Mouse (Mus musculus) cerebellum, postnatal 10 days (tissue): ENCODE data around the gene Sim2.

Experiments used
- DNase-seq, 2 experiments: peaks; one replicate each; pipeline ENCODE4 v3.0.0; 2021; ENCODE audit warnings: mixed read lengths in 2 of 2

Gene Sim2

GRCm38 (mm10) chr16:94097724-94098455 is 13.2 kb downstream of the Sim2 start:
- no peak for DNase-seq

DNA sequence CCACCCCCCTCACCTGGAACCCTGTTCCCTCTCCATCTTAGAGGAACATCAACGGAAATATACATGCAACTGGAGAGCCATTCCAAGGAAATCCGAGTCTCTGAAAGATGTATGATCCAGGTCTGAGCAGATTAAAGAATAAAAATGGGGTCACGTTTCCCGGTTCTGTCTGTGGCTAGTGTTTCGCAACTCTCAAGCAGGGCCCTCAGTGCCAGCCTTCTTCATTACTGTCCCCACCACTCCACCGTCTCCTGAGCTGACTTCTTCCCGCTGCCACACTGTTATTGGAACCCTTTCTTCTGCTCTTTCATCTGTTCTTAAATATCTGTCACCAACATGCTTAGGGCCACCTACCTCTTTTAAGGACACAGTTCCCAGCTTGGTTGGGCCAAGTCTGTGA is 28.4 kb downstream of the Sim2 start:
- DNase-seq, result no peak

DNA sequence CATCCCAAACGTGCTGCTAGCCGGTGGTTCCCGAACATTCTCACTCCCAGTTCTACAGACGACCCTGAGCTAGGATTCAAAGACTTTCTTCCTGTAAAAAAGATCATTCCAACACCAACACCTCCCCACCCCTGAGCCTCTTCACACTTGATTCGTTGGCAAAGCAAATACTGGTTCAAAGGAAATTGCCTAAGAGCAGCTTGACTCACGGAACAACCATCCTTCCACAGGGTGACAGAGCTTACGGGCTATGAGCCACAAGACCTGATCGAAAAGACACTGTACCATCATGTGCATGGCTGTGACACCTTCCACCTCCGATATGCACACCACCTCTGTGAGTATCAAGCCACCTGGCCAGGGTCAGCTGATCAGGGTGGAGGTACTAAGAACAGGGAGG is 30.0 kb downstream of the Sim2 start:
- no peak for DNase-seq

DNA sequence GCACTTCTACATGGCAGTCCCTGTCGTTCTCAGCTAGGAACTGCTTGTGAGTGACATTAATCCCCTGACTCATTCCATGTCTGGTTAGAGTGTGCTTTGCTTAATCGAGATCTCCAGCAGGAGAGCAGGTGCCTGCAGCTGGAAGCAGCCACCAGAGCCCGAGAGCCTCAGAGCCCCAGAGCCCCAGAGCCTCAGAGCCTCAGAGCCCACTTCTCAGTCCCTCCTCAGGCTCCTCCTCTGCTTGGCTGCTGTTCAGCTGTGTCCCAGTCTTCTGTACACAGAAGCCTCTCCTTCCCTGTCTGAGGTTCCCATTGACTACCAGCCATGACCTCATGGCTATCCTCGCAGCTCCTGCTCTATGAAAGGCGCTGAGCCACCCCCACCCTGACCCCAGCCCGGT is 32.6 kb downstream of the Sim2 start:
- DNase-seq, result no peak

DNA sequence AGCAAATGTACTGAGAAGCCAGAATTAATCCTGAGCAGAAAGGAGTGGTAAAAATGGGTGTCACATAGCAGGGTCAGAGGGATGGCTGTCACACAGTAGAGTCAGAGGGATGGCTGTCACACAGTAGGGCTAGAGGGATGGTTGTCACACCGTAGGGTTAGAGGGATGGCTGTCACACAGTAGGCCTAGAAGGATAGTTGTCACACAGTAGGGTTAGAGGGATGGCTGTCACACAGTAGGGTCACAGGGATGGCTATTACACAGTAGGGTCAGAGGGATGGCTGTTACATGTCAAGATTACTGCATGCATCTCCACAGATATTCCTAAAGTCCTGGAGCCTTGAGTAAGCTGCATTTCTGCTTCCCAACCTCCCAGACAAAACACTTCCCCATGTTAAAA is 33.7 kb downstream of the Sim2 start:
- no peak for DNase-seq

- DNase-seq, result no peak
These were observed 37.6 kb downstream of the Sim2 start for GRCm38 (mm10) chr16:94122347-94122746.

GRCm38 (mm10) chr16:94123247-94123646 is 38.5 kb downstream of the Sim2 start:
- peak; percentile 92 to 94 for DNase-seq

DNA sequence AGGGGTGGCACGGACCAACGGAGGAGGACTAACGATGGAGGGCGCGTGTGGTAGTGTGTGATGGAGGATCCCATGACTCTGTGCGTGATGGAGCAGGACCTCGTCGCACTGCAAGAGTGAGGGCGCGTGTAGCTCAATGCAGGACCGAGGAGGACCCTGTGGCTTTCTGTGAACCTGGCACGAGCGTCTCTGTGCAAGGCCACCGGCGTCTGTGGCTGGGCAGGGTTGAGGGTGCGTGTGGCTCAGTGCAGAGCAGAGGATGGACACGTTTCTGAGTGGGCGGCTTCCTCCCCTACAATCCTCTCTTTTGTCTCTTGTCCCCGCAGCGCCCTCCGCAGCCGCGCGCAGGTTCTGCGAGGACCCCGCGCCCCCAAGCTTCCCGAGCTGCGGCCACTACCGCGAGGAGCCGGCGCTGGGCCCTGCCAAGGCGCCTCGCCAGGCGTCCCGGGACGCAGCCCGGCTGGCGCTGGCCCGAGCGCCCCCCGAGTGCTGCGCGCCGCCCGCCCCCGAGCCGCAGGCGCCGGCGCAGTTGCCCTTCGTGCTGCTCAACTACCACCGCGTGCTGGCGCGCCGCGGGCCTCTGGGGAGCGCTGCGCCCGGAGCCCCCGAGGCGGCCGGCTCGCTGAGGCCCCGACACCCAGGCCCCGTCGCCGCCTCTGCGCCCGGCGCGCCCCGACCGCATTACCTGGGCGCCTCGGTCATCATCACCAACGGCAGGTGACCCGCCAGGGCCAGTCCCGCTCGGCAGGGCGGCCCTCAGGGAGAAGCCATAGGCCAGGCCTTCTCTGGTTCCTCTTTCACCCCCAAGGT is 40.6 kb downstream of the Sim2 start:
- no peak for DNase-seq

DNA sequence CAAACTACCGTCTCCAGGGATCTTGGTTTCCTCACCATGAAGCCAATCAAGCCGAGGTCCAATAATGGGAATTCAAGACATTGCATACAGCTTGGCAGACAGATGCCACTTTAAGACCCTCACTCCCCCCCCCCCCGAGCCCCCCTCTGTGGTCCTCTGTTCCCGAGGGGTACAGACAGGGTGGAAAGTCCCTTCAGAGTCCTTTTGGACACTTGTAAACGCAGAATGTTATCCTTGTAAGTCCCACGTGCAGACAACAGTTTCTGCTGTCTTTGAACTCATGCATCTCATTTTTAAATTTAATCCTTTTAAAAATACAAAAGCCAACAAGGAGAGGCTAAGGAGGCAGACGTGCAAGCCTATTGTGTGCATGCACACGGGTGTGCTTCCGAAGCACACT is 41.5 kb downstream of the Sim2 start:
- no peak for DNase-seq

DNA sequence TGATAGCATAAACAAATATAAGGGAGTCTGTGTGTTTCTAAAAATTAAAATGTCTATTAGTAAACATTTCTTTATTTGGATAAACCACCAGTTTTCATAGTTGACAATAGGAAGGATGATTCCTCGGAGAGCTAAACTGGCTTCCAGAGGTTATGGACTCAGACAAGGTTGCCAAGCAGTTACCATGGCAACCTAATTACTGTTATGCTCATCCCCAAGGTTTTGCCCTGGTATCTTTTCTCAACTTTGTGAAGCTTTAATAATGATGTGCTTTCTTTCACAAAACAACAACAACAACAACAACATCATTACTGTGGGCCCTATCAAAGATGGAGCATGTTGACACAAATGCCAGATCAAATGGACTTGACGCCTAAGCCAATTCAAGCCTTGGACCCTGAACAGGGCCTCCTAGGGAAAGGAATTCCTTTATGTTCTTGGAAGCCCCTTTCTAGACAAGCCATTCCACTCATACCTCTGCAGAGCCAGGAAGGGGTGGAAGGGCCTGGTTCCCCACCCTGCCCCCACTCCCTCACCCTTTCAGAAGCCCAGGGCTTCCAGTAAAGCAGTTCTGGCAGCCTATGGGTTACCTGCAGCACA is 43.6 kb downstream of the Sim2 start:
- no peak for DNase-seq

DNA sequence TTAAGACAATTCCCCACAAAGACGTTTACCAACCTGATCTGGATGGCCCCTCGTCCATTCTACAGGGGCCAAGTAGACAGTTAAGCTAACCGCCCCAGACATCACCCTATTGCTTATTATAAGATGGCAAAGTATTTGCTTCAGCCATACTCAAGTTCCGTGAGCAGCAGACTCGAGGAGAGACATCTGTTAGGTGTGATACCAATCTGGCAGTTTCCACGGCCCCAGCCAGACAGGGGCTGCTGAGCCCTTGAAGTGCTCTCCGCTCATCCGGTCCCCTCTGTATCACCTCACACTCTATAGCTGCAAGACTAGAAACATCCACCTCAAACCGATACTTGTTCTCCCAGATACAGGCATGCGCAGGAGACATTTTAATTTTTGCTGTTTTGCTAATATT is 49.5 kb downstream of the Sim2 start:
- DNase-seq, result no peak

- no peak for DNase-seq
These were observed 56.0 kb downstream of the Sim2 start for GRCm38 (mm10) chr16:94140746-94141145.

GRCm38 (mm10) chr16:94143325-94143724 is 58.6 kb downstream of the Sim2 start:
- DNase-seq, result no peak

DNA sequence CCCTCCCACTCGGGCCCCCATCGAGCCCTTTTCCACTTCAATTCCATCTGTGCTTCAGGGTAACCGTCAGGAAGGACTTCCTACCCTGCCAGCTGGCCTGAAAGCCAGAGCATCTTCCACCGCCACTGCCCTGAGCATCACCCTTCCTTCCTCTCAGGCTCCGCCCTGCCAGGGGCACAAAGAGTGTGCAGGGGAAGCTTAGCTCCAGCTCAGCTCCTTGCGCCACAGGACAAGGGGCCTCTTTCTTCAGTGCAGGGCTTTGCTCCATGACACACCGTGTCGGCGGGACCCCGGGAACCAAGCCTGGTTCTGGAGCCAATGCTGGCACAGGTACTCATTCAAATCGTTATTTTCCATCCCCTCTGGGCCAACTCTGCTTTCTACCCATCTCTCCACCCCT is 63.4 kb downstream of the Sim2 start:
- DNase-seq, result peak; percentile 55 to 67

- DNase-seq, result no peak
These were observed 65.7 kb downstream of the Sim2 start for GRCm38 (mm10) chr16:94150125-94151103.

GRCm38 (mm10) chr16:94155041-94155653 is 70.4 kb downstream of the Sim2 start:
- peak; percentile 75 to 85 for DNase-seq

DNA sequence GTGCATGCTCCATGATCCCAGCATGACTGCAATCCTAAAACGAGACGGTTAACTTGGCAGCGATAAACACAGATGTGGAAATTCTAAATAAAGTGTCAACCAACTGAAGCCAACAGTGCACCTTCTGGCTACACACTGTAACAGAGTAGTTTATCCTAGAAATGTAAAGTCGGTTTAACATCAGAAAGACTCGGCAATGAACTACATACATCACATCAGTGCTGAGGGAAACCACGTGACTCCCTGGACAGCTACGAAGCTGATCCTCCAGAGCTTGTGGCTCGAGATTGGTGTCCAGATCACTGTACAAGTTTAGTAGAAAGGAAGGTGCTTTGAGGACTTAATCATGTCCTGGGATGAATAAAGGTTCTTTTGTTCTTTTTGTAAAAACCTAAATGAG is 73.1 kb downstream of the Sim2 start:
- no peak for DNase-seq

GRCm38 (mm10) chr16:94162000-94162399 is 77.3 kb downstream of the Sim2 start:
- DNase-seq, result no peak

DNA sequence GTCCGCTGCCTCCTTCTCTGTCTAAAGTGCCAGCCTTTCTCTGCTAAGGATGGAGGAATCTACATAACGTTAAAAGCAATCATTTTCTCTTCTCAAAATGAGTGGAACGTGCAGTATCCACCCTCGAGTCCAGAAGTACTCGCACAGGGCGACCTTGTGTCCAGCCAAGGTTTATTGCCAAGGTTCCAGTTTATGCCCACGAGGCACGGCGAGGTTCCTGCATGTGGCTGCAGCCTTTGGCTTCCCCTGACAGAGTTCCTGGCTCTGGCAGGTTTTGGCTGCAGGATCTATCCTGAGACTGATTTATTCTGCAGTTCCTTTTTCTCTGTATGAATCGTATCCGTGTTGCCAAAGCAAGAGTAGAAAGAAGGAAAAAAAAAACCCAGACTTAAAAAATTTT is 78.3 kb downstream of the Sim2 start:
- DNase-seq, result peak; percentile 57 to 64

DNA sequence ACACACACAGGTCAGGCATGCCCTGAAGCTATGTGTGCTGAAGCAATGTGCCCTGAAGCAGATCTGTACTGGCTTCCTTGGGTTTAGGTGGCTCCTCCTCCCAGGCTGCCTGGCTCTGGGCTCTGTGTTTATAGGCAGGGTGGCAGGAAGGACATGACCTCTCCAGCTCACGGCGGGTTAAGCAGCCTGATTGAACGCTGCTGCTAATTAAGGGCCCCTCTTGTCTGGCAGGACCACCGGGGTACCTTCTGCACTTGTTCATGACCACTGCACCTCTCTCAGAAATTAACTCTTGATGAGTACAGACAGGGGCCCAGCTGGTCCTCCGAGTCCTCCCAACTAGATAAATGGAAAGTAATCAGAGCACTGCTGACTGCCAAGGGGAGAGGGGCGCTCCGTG is 79.5 kb downstream of the Sim2 start:
- DNase-seq, result peak; percentile 39 to 51

DNA sequence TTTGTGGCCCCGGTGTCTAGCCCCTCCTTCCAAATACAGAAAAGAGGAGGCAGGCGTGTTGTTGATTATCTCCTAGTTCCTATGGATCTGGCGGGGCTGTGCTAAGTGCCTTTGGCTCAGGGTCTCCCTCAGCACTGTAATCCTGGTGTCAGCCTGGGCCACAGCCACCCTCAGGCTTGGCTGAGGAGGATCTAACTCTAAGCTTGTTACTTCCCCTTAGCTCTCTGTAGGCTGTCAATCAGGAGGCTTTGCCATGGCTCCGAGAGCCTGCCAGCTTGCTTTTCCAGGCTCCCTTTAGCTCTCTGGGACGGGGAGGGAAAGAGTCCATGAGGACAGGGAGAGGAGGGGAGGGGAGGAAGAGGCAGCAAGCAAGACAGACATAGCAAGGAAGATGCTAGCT is 80.2 kb downstream of the Sim2 start:
- DNase-seq, result peak; percentile 26 to 43
